Mouse (Mus musculus): ENCODE measurements around the gene Gpsm2.

Gpsm2 gene

DNA sequence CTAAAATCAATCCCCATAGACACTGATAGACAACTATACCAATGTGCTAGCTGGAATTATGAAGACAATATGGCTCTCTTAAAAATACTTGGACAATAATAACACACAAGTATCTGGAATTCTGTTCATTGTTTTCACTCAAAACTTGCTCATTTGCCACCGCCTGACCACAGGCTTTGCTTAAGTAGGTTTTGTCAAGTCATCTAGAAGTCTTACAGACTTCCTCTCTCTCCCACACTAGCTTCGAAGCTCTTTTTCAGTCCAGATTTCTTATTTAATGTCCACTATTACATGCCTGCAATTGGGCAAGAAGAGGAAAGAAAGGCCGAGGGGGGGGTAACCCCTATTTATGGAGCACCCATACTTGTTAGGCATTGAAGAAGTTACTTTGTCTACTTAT lies 5.7 kb upstream of the Gpsm2 start:
- in situ Hi-C loops (cut with MboI, MseI) = loop anchor here (5.0 kb wide), 1 partner anchor 40 kb away; no protein-coding TSS in a partner anchor

DNA sequence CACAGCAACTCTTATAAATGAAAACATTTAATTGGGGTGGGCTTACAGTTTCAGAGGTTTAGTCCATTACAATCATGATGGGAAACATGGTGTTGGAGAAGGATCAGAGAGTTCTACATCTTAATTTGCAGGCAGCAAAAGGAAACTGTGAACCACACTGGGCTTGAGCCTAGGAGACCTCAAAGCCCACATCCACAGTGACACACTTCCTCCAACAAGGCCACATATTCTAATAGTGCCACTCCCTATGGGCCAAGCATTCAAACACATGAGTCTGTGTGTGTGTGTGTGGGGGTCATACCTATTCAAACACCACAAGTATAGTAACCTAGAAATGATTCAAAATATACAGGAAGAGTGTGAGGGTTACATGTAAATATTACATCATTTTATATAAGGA lies 5.2 kb upstream of the Gpsm2 start:
- in situ Hi-C loops (cut with MboI, MseI) = loop anchor here (5.0 kb wide), 1 partner anchor 40 kb away; no protein-coding TSS in a partner anchor

DNA sequence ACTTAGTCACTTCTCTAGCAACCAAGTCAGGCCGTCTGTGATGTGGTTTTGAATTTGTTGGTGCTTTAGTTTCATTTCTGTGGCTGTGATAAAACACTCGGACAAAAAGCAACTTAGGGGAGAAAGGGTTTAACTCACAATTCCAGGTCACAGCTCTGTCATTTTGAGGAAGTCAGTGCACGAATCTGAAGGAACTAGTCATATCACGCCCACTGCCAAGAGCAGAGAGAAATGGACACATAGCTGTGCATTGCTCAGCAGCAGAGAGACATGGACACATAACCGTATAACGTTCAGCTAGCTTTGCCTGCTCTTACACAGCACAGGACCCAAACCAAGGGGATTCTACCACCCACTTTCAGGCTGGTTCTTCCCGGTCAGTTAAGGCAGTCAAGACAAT lies 4.3 kb upstream of the Gpsm2 start:
- in situ Hi-C loops (cut with MboI, MseI) = loop anchor here (5.0 kb wide), 1 partner anchor 41 kb away; no protein-coding TSS in a partner anchor

DNA sequence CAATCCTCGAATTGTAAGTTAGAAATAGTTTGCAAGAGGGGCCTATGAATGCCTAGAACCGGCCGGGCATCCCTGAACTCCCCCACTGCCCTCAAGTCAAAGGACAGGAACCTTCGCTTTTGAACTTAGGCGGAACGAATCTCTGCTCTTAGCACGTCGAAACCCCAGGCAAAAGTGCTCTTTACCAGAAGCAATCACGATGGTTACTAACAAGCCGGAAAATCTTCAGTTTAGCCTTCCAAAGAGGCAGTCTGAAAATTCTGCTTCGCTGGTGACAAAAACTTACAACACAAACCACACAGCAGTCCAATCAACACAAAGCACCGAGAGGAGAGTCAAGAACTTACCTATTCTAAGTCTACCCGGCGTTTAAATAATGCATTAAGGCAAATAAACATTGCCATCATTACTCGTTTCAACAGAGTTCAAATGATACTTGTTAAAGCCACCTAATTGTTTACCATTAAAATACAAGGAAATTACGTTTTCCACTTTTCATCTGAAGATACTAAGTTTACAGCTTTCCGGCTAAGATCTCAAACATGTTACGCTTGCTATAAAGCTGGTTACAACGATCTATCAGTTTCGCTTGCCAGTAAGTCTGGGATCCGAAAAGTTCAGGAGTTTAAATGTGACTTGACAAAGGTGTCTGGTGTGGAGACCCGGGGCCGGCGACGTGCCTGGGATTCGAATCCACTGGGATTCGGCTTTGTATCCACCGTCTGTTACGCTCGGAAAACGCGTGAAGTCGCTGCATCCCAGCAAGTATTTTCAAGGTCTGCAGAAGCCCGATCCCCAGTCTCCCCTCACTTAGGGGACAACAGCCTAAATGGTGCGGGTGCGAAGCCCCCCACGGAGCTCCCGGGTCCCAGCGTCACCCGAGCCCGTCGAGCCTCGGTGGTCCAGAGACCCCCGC lies 775 bp downstream of the Gpsm2 start:
- in situ Hi-C loops (cut with MboI, MseI) = no loop called here

DNA sequence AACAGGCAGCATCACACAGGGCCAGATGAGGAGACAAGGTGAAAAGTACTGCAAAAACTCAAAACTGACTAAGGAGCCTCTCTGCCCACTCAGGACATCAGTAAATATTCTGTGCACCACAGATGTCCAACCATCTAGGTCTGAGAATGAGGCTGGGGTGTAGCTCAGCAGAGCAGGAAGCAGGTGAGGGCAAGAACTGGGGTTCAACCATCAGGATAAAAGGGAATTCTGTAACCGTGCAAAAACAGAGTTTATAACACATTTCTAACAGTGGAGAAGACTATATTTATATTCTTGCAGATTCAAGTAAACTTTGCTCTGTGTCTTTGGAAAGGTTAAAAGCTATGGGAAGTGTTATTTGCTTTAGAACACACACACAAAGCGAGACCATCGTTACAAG lies 2.3 kb downstream of the Gpsm2 start:
- in situ Hi-C loops (cut with MboI, MseI) = no loop called here

DNA sequence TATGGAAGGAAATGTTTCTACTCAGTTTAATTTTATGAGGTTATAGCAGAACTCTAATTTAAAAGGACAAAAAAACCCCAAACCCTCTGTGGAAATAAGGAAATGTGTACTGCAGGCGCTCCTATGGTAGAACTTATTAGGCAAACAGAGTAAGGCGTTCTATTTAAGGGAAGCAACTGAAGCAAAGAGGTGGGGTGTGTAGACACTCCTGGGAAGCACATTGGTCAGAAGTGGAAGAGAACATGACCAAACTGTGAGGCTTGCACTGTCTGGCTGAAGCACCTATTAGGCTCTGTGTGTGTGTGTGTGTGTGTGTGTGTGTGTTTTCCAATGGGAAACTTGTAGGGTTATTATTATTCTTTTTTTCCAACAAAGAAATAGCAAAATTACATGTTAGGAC lies 2.8 kb downstream of the Gpsm2 start:
- in situ Hi-C loops (cut with MboI, MseI) = no loop called here

DNA sequence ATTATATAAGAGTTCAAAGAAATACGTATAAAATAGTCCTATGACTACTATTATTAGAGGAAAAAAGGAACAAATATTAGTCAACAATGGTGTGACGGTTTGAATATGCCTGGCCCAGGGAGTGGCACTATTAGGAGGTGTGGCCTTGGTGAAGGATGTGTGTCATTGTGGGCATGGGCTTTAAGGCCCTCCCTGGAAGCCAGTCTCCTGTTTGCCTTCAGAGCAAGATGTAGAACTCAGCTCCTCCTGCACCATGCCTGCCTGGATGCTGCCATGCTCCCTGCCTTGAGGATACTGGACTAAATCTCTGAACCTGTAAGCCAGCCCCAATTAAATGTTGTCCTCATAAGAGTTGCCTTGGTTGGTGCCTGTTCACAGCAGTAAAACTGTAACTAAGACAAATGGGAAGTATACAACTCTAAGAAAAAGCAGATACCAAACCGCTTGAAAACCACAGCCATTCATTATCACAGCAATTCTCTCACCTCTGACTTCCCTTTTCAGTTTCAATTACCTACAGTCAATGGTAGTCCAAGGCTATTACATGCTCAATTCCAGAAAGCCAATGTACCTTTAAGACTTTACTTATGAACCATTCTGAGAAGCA lies 4.1 kb downstream of the Gpsm2 start:
- in situ Hi-C loops (cut with MboI, MseI) = no loop called here

DNA sequence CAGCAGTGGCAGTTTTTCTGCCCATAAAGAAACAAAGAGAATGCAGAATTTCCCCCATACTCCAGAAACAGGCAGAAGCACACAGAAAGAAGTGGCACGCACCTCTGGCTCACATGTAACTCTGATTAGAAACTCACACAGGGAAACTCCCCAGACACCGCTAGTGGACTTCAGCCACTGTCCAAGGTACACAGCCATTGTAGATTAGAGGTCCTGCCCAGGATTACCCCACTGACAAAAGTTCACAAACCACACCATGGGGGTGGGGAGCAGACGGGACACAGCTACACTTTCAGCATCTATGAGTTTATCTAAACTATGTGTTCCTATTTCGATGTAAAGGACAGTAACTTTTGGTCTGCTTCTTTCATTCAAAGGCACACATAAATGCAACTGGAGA lies 7.3 kb downstream of the Gpsm2 start:
- in situ Hi-C loops (cut with MboI, MseI) = no loop called here

DNA sequence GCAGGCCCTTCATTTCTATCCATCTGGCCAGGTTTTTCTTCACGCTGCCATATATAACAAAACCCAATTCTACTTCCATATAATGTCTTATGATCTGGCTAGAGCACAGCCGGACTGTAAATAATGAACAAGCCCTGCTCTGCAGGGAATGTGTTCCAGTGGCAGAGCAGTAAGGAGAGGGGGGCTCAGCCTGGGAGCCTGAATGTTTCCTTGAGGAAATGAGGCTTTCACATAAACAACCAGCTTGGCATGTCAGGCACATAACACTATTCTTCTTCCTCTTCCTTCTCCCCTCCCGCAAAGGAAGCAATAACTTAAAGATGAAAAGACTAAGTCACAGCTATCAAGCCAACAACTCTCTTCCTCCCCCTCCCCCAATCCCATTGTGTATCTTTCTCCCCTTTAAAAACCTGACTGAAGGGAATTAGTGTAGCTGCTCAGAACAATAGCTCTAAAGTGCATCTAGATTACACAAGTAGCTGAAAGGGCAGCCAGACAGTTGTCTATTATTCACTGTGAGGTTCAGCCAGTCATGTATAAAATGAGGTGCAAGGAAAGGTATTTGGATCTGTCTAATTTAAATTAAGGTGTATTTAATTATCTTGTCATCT lies 8.9 kb downstream of the Gpsm2 start:
- in situ Hi-C loops (cut with MboI, MseI) = no loop called here

DNA sequence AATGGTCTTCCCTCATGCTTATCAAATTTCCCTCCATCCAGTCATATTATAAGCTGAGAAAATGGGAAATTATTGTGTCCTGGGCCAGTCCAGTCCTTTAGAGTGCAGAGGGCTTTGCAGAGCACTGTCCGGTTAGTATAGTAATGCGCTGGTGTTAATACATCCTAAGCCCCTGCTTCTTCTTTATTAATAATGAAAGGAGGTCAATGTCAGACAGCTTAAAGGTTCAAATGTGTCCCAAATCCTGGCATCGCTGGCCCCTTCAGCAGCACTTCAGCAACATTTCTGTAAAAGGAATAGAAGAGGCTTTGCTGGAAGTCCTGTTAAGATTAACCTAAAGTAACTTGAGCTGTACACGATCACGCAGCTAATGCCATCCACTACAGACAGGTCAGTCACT lies 10.8 kb downstream of the Gpsm2 start:
- in situ Hi-C loops (cut with MboI, MseI) = no loop called here

DNA sequence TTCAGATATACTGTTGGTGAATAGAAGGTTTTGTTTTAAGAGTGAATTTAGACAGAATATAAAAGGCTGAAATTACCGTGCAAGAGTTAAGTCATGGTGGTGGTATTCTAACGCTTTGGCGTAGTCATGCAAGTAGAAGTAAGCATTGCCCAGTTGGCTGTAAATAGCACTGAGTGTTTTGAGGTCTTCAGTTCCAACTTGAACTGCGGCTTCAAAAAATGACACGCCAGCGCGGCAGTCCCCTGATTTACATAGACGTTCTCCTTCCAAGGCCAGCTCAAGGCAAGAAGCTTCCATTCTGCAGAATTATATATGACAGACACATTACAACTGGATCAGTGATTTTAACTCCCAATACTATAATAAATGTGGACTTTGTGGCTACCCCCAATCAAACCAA lies 19.3 kb downstream of the Gpsm2 start:
- in situ Hi-C loops (cut with MboI, MseI) = no loop called here

DNA sequence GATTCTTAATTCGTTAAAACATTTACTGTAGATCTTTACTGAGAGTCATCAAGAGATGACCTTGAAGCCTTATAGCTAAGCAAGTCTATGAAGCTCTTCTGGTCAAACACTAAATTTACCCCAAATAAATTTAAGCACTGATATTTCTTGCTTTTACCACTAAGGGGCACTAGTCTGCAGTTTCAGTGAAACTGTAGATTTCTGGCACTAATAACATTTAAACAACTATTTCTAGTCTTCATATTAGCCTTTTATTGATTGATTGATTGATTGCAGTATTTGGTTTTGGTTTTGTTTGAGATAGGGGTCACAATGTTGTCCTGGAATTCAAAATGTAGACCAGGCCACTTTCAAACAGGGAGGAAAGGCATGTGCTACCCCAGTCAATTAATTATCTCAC lies 20.9 kb downstream of the Gpsm2 start:
- in situ Hi-C loops (cut with MboI, MseI) = no loop called here

DNA sequence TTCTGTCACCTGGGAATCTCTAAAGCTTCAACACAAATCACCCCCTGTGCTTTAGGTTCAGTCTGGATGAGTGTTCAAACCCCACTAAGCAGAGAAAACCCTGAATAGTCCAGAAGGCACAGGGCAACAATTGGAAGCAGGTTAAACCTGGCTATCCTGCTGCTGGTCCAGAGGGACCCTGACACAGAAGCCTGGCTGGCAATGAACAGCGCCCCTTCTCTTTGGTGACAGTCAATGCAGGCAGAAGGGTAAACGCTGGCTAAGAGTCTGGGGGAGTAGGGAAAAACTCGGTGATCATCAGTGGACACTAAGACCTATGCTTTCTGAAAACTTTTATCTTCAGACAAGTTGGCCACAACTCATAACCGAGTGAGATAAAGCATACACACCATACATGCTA lies 22.3 kb downstream of the Gpsm2 start:
- in situ Hi-C loops (cut with MboI, MseI) = no loop called here

DNA sequence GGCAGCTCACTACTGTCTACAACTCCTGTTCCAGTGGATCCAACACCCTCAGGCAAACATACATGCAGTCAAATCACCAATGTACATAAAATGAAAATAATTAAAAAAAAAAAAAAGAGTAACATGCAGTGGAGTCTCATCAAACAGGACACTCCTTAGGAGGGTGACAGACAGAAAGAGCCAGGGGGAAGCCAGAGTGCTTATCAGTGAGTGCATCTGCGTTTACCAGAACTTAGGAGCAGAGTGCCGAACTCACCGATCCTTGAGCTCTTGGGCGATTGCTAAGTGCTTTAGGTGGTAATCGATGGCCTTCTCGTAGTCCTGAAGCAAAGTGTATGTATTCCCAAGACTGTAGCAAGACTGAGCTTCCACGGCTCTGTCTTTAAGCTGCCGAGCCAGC lies 23.4 kb downstream of the Gpsm2 start:
- in situ Hi-C loops (cut with MboI, MseI) = no loop called here

DNA sequence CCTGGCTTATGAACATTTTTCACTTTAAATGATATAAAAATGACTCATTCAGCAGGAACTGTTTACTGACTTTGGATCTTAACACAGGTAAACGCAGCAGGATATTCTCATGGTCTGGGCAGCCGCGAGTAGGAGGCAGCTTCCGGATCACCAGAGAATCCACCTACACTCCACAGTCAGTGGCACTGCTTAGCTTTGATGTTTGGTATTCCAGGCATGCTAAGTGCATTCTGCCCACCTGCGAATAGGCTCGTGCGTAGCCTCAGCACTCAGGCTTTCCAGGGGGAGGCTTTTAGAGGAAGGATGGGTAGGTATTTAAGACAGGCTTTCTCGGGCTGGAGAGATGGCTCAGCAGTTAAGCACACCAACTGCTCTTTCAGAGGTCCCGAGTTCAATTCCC lies 27.8 kb downstream of the Gpsm2 start:
- in situ Hi-C loops (cut with MboI, MseI) = no loop called here

DNA sequence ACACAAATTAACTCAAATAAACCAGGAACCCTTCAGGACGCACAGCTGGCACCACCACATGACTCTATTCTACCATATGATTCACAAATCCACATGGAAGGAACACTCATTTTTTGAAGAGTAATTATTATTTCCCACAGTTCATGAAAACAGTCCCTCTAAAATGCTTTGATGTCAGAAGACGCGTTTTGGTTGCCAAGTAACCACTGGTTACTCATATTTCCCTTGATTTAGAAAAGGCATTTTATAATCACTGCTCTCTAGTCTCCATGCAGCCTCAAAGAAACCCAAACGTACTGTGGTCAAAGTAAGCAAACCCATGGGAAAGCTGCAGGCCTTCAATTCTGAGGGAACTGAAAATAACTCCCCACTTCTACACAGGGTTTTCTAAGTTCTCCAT lies 32.1 kb downstream of the Gpsm2 start:
- in situ Hi-C loops (cut with MboI, MseI) = no loop called here

DNA sequence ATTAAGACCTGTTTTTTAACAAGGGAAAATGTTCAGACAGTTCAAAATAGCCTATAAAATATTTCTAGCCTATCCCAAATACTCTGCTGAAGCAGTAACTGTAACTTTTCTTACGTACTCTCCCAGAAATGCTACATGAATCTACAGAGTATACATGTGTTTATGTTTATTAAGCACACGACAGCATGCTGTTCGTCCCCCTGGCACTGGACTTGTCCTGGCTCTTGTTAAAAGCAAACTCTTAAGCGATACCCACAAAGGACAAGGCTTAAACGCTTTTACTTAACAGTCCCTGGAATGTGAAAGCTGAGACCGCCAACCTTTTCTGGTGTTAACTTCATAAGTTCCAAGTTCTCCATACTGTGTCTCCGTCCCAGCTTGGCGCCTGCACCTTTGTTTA lies 32.7 kb downstream of the Gpsm2 start:
- in situ Hi-C loops (cut with MboI, MseI) = no loop called here

DNA sequence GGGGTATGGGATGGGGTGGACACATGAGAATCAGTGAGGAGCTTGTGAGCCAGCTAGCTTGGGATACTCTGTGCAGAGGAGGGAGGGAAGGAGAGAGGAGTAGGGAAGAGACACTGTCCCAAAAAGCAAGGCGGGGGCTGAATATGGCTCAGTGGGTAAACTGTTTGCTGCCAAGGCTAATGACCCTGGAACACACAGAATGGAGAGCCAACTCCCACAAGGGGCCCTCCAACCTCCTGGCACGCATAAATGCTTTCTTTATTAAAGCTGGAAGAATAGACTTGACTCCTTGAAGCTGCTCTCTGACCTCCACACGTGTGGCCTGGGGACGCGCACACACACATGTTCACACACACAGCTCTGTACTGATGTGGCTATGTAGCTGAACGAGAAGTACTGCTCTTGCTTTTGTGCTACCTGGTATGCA lies 33.1 kb downstream of the Gpsm2 start:
- in situ Hi-C loops (cut with MboI, MseI) = no loop called here

DNA sequence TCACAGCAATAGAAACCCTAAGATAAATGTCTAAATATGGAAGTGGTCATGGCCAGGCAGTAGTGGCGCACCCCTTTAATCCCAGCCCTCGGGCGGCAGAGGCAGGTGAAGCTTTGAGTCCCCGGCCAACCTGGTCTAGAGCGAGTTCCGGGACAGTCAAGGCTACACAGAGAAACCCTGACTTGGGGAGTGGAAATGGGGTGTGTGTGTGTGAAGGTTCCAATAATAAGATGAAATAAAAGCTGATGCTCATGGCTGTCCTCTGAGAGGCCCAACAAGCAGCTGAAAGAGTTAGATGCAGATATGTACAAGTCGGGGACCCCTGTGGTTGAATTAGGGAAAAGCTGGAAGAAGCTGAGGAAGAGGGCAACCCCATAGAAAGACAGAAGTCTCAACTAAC lies 36.4 kb downstream of the Gpsm2 start:
- in situ Hi-C loops (cut with MboI, MseI) = no loop called here

DNA sequence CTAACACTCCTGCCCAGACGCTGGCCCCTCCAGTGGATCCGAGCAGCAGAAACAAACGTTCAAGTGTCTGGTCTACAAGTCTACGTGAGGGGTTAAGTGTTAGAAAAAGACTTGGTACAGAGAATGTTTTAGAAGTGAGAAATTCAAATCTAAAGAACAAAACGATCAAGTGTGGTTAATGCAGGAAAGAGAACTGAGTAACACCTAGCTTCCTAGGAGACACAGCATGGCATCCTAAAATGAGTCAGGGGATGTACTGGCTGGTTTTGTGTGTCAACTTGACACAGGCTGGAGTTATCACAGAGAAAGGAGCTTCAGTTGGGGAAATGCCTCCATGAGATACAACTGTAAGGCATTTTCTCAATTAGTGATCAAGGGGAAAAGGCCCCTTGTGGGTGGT lies 38.5 kb downstream of the Gpsm2 start:
- in situ Hi-C loops (cut with MboI, MseI) = loop anchor here (5.0 kb wide), 1 partner anchor 64 kb away; no protein-coding TSS in a partner anchor

DNA sequence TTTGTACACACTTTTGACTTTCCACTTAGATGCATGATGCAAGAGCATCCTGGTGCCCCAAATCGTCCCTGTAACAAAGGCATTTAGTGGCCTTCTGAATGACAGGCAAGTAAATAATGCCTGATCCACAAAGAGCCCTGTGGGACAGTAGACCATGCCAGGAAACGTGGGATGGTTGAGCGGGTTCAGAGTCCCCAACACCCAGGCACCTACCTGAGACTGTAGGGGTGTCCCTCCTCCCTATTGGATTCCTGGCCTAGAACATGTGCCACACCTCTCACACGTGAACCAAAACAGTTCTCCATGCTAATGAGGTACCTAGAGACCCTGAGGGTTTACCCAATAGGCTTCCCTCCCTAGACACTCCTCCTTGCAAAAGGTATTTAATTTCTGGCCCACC lies 41.1 kb downstream of the Gpsm2 start:
- in situ Hi-C loops (cut with MboI, MseI) = loop anchor here (5.0 kb wide), 1 partner anchor 66 kb away; no protein-coding TSS in a partner anchor

DNA sequence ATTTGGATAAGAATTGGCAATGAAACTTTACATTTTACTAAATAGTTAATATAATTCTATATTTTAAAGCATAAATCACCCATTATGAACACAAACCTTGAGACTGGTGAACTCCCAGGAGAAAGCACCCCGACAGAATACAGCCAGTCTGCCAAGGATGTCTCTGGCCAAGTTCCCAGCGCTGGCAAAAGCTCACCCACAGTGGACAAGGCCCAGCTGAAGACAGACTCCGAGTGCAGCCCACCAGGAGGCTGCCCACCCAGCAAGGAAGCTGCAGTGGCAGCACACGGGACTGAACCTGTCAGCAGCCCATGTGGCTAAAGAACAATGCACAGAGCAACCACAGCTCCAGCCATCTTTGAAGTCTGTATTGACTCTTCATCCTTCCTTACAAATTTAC lies 45.5 kb downstream of the Gpsm2 start:
- in situ Hi-C loops (cut with MboI, MseI) = no loop called here

DNA sequence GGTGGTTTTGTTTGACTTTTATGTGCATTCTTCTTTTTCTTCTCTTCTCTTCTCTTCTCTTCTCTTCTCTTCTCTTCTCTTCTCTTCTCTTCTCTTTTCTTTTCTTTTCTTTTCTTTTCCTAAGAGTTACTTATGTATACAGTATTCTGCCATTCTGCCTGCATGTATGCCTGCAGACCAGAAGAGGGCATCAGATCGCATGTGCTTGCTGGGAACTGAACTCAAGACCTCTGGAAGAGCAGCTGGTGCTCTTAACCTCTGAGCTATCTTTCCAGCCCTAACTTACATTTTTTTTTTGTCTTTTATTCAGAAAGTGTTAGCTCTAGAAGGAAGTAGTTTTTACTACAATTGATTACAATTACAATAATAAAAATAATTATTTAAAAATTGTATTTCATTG lies 61.2 kb downstream of the Gpsm2 start:
- in situ Hi-C loops (cut with MboI, MseI) = no loop called here

Measured in T-helper 2 cell (primary cell).